Mouse (Mus musculus) midbrain, embryonic 16.5 days (tissue): ENCODE data around the gene Mdfic. TPM values are rescaled to one million over a fixed set of nuclear protein-coding genes. Genes with fewer than 3 reads are reported as not detected.

Experiments
- ATAC-seq: fragments of 200-750 bp; cut with Nextera tagmentation; 2 replicates; pipeline ENCODE4 v1.8.0; 2017; ENCODE audit warnings: moderate TSS enrichment
- H3K27ac ChIP-seq: fragments of 300-500 bp; sonication (generic); 2 replicates; pipeline ENCODE4 v1.5.1; 2014; ENCODE audit warnings: mild to moderate bottlenecking, low read length, mixed read lengths
- H3K27me3 ChIP-seq: fragments of 300-500 bp; sonication (generic); 2 replicates; pipeline ENCODE4 v1.6.1; 2014; ENCODE audit warnings: low read depth, low read length, mixed read lengths; ENCODE audit not compliant: control insufficient read depth, insufficient read depth
- H3K36me3 ChIP-seq: fragments of 300-500 bp; sonication (generic); 2 replicates; pipeline ENCODE4 v1.6.1; 2014; ENCODE audit warnings: mild to moderate bottlenecking, low read length, moderate library complexity, mixed read lengths; ENCODE audit not compliant: control insufficient read depth, insufficient read depth
- H3K4me1 ChIP-seq: fragments of 300-500 bp; sonication (generic); 2 replicates; pipeline ENCODE4 v1.6.1; 2014; ENCODE audit warnings: mild to moderate bottlenecking, low read length, mixed read lengths; ENCODE audit not compliant: control insufficient read depth, insufficient read depth
- H3K4me2 ChIP-seq: fragments of 300-500 bp; sonication (generic); 2 replicates; pipeline ENCODE4 v1.6.1; 2014; ENCODE audit warnings: mild to moderate bottlenecking, low read length, mixed read lengths
- H3K4me3 ChIP-seq: fragments of 300-500 bp; sonication (generic); 2 replicates; pipeline ENCODE4 v1.5.1; 2014; ENCODE audit warnings: low read depth, mild to moderate bottlenecking, low read length, moderate library complexity, mixed read lengths
- H3K9ac ChIP-seq: fragments of 300-500 bp; sonication (generic); 2 replicates; pipeline ENCODE4 v1.6.1; 2014; ENCODE audit warnings: low read depth, low read length, mixed read lengths
- H3K9me3 ChIP-seq: fragments of 300-500 bp; sonication (generic); replicated peaks from 2 replicates; pipeline ENCODE4 v1.6.1; 2014; ENCODE audit warnings: mild to moderate bottlenecking, low read length, mixed read lengths; ENCODE audit not compliant: control insufficient read depth, poor library complexity, severe bottlenecking
- WGBS: fragments of 180-500 bp; shearing (Covaris S2); extraction: QIAGEN DNeasy Blood & Tissue Kit; methylation state at CpG from one replicate; pipeline ENCODE4 v1.1.7; 2014; 5-methylcytosine and 5-hydroxymethylcytosine counted together
- polyA plus RNA-seq: library from polyadenylated mRNA; unstranded; fragments of >200 nt; fragmentation: Nextera tagmentation; extraction: Ambion mirVana; gene quantifications from 2 replicates; pipeline ENCODE4 v1.2.1, GENCODE M21; 2015

Mdfic gene
- polyA plus RNA-seq, 1 experiment from 2014 or later = 1.1 TPM

DNA sequence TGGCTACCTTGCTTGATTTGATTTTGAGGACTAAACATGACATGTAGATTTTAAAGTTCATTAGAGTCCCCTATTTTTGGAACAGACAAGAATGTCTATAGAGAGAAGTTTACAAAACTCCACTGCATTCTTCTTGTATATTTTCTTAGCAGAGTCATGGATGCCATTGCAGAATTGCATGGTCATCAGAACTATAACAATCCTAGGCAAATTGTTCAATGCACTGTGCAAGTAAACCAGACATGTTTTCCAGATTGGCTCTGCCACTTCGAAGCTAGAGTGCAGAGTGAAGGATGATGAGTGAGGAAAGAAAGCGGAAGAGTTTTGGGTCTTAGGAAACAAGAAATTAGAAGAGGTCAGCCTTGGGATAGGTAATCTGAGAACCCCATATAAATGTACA is 120.0 kb downstream of the Mdfic start:
- no peak overlapping the region for H3K4me3 ChIP-seq
- ATAC-seq = no peak

DNA sequence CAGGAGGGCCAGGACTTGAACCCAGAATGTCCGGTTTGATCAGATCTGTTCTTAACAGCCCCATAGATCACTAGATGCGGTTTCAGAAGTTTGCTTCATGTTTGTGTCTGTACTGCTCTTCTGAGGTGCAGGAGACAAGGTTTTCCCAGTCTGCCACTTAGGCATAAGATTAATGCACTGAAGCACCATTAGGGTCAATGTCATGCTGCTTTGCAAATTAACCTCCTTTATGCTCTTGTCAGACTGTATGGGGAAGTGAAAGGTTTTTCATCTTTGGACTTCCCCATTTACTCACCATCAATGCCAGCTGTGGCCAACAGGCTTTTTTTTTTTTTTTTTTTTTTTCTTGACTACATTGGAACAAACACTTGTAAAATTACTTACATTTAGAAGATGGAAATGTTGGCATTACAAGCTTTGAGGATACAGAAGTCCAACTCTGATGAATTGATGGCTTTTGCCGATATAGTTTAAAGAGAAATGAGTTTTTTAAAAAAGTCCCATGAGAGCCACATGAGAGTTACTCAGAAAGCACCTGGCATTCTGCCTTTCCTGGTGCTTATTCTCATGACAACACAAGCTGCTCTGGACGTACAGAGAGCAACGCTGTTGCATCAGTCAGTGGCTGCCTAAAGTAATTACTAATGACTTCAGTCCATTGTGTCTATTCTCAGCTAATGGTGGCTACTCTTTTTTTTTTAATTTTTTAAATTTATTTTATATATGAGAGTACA is 121.2 kb downstream of the Mdfic start:
- no peak for ATAC-seq

More for the DNA sequence above, 120.0 kb downstream of the Mdfic start:
- H3K36me3 ChIP-seq = no peaks in the 10 kb centered on the region
- no peaks in the 10 kb centered on the region for H3K4me1 ChIP-seq
- H3K4me2 ChIP-seq = no peak overlapping the region
- H3K9ac ChIP-seq = no peak overlapping the region
- no peak overlapping the region for H3K27ac ChIP-seq
- H3K9me3 ChIP-seq = no peaks in the 10 kb centered on the region
- 89% methylated on average over 2 of the region's 2 CpGs for WGBS
- no peaks in the 10 kb centered on the region for H3K27me3 ChIP-seq

GRCm38 (mm10) chr6:15843295-15843694 is 122.8 kb downstream of the Mdfic start:
- 95% methylated on average over 3 of the region's 3 CpGs for WGBS
- Histone ChIP-seq H3K4me1 (no peaks in the 10 kb centered on the region), H3K36me3 (no peaks in the 10 kb centered on the region), H3K27ac (no peak overlapping the region), H3K9ac (no peak overlapping the region), H3K27me3 (no peaks in the 10 kb centered on the region), H3K9me3 (no peaks in the 10 kb centered on the region), H3K4me2 (no peak overlapping the region), H3K4me3 (no peak overlapping the region)
- ATAC-seq = no peak

More for the DNA sequence above, 121.2 kb downstream of the Mdfic start:
- H3K9ac ChIP-seq = no peak overlapping the region
- H3K27ac ChIP-seq = no peak overlapping the region
- no peaks in the 10 kb centered on the region for H3K27me3 ChIP-seq
- no peaks in the 10 kb centered on the region for H3K36me3 ChIP-seq
- WGBS = 71% methylated on average over 5 of the region's 5 CpGs
- no peak overlapping the region for H3K4me2 ChIP-seq
- H3K9me3 ChIP-seq = no peaks in the 10 kb centered on the region
- no peaks in the 10 kb centered on the region for H3K4me1 ChIP-seq
- H3K4me3 ChIP-seq = no peak overlapping the region

- Histone ChIP-seq H3K4me1 (no peaks in the 10 kb centered on the region), H3K4me2 (no peak overlapping the region), H3K4me3 (no peak overlapping the region), H3K27me3 (no peaks in the 10 kb centered on the region), H3K36me3 (no peaks in the 10 kb centered on the region), H3K9me3 (no peaks in the 10 kb centered on the region), H3K9ac (no peak overlapping the region), H3K27ac (no peak overlapping the region)
- 63% methylated on average over 2 of the region's 2 CpGs for WGBS
- ATAC-seq = no peak
These were observed 125.4 kb downstream of the Mdfic start for GRCm38 (mm10) chr6:15845711-15846342.
